Mouse (Mus musculus) MEL (cell line): ENCODE results near the gene Rsf1. TPM values are rescaled to one million over a fixed set of nuclear protein-coding genes. Genes with fewer than 3 reads are reported as not detected.
A peak's percentile ranks its signal among the peaks of the same experiment; 100 is the strongest.

Experiments
- DNase-seq: peaks from one replicate; pipeline ENCODE4 v3.0.0; 2011; ENCODE audit warnings: low read depth, low spot score
- H3K27ac ChIP-seq: 2 replicates; pipeline ENCODE4 v1.5.1; 2012; ENCODE audit warnings: low read depth, mild to moderate bottlenecking, control low read depth, low read length, moderate library complexity; ENCODE audit not compliant: control insufficient read depth
- H3K27me3 ChIP-seq, 2 experiments: fragments of 150-350 bp in 1 of 2; sonication (generic) in 1 of 2; 2 replicates each; pipeline ENCODE4 v1.6.1; 2012; ENCODE audit warnings: low read length in 2 of 2, mild to moderate bottlenecking in 2 of 2, improper control_type of control experiment in 1 of 2, moderate library complexity in 1 of 2; ENCODE audit not compliant: insufficient read depth in 2 of 2, control insufficient read depth in 1 of 2
- H3K36me3 ChIP-seq, 2 experiments: 2 replicates each; pipeline ENCODE4 v1.6.1; 2012 to 2014; ENCODE audit warnings: low read length in 2 of 2, improper control_type of control experiment in 1 of 2, inconsistent platforms in 1 of 2, mild to moderate bottlenecking in 1 of 2; ENCODE audit not compliant: insufficient read depth in 2 of 2, control insufficient read depth in 1 of 2
- H3K4me1 ChIP-seq, 2 experiments: fragments of 150-350 bp in 1 of 2; sonication (generic) in 1 of 2; 2 replicates each; pipeline ENCODE4 v1.6.1; 2012; ENCODE audit warnings: low read length in 2 of 2, improper control_type of control experiment in 1 of 2, mild to moderate bottlenecking in 1 of 2; ENCODE audit not compliant: insufficient read depth in 2 of 2, control insufficient read depth in 1 of 2
- H3K4me3 ChIP-seq, 2 experiments: fragments of 150-350 bp in 1 of 2; sonication (generic) in 1 of 2; 2 replicates each; pipeline ENCODE4 v1.5.1; 2012; ENCODE audit warnings: low read depth in 2 of 2, low read length in 2 of 2, mild to moderate bottlenecking in 2 of 2, moderate library complexity in 2 of 2, control low read depth in 1 of 2, improper control_type of control experiment in 1 of 2; ENCODE audit not compliant: control insufficient read depth in 1 of 2, insufficient read depth in 1 of 2
- H3K79me2 ChIP-seq: 2 replicates; pipeline ENCODE4 v1.6.1; 2012; ENCODE audit warnings: mild to moderate bottlenecking, low read length, moderate library complexity; ENCODE audit not compliant: control insufficient read depth, poor library complexity, insufficient read depth
- H3K9ac ChIP-seq: 2 replicates; pipeline ENCODE4 v1.6.1; 2012; ENCODE audit warnings: low read depth, mild to moderate bottlenecking, control low read depth, low read length, moderate library complexity; ENCODE audit not compliant: control insufficient read depth, poor library complexity, severe bottlenecking
- H3K9me3 ChIP-seq: fragments of 150-350 bp; sonication (generic); replicated peaks from 2 replicates; pipeline ENCODE4 v1.6.1; 2012; ENCODE audit warnings: mild to moderate bottlenecking, low read length, improper control_type of control experiment, moderate library complexity; ENCODE audit not compliant: insufficient read depth
- BHLHE40 ChIP-seq: IDR thresholded peaks from 2 replicates; pipeline ENCODE4 v1.6.1; 2012; ENCODE audit warnings: low read depth, mild to moderate bottlenecking, inconsistent platforms, low read length, improper control_type of control experiment, borderline replicate concordance
- CHD2 ChIP-seq: IDR thresholded peaks from 2 replicates; pipeline ENCODE4 v1.6.1; 2011; ENCODE audit warnings: low read length, improper control_type of control experiment
- CTCF ChIP-seq, 3 experiments: IDR thresholded peaks in 2 of 3; conservative IDR thresholded peaks in 1 of 3; 2 replicates each; pipeline ENCODE4 v1.5.1; 2011 to 2012; ENCODE audit warnings: low read length in 3 of 3, low read depth in 2 of 3, mild to moderate bottlenecking in 2 of 3, improper control_type of control experiment in 1 of 3, inconsistent platforms in 1 of 3, mixed read lengths in 1 of 3, moderate library complexity in 1 of 3; ENCODE audit not compliant: control insufficient read depth in 1 of 3, insufficient read depth in 1 of 3, poor library complexity in 1 of 3, severe bottlenecking in 1 of 3
- E2F4 ChIP-seq: IDR thresholded peaks from 2 replicates; pipeline ENCODE4 v1.6.1; 2011; ENCODE audit warnings: low read depth, low read length, improper control_type of control experiment, borderline replicate concordance
- EP300 ChIP-seq, 2 experiments: IDR thresholded peaks; 2 replicates each; pipeline ENCODE4 v1.6.1; 2011; ENCODE audit warnings: improper control_type of control experiment in 2 of 2, low read length in 2 of 2, low read depth in 1 of 2, mild to moderate bottlenecking in 1 of 2
- GATA1 ChIP-seq: IDR thresholded peaks from 2 replicates; pipeline ENCODE4 v1.6.1; 2011; ENCODE audit warnings: low read depth, low read length, improper control_type of control experiment
- JUND ChIP-seq: IDR thresholded peaks from 2 replicates; pipeline ENCODE4 v1.6.1; 2011; ENCODE audit warnings: low read depth, mild to moderate bottlenecking, improper control_type of control experiment, low read length
- MAFK ChIP-seq: IDR thresholded peaks from 2 replicates; pipeline ENCODE4 v1.6.1; 2011; ENCODE audit warnings: low read depth, mild to moderate bottlenecking, low read length, improper control_type of control experiment, borderline replicate concordance
- MAX ChIP-seq: IDR thresholded peaks from 2 replicates; pipeline ENCODE4 v1.6.1; 2011; ENCODE audit warnings: low read length, improper control_type of control experiment
- MXI1 ChIP-seq: IDR thresholded peaks from 2 replicates; pipeline ENCODE4 v1.6.1; 2011; ENCODE audit warnings: mild to moderate bottlenecking, low read depth, low read length, improper control_type of control experiment
- MYB ChIP-seq: IDR thresholded peaks from 2 replicates; pipeline ENCODE4 v1.6.1; 2011; ENCODE audit warnings: mild to moderate bottlenecking, low read depth, low read length, improper control_type of control experiment
- MYC ChIP-seq: IDR thresholded peaks from 2 replicates; pipeline ENCODE4 v1.6.1; 2011; ENCODE audit warnings: low read depth, mild to moderate bottlenecking, low read length, improper control_type of control experiment, moderate library complexity
- POLR2AphosphoS2 ChIP-seq: IDR thresholded peaks from 2 replicates; pipeline ENCODE4 v1.6.1; 2011; ENCODE audit warnings: low read length, improper control_type of control experiment
- SMC3 ChIP-seq: IDR thresholded peaks from 2 replicates; pipeline ENCODE4 v1.6.1; 2011; ENCODE audit warnings: low read depth, low read length, improper control_type of control experiment
- TAL1 ChIP-seq: IDR thresholded peaks from 2 replicates; pipeline ENCODE4 v1.6.1; 2012; ENCODE audit warnings: mild to moderate bottlenecking, inconsistent platforms, low read length, moderate library complexity, mixed read lengths
- TCF12 ChIP-seq: IDR thresholded peaks from 2 replicates; pipeline ENCODE4 v1.6.1; 2014; ENCODE audit warnings: low read depth, mild to moderate bottlenecking, inconsistent platforms, low read length, improper control_type of control experiment, moderate library complexity
- USF1 ChIP-seq: IDR thresholded peaks from 2 replicates; pipeline ENCODE4 v1.6.1; 2014; ENCODE audit warnings: low read depth, mild to moderate bottlenecking, inconsistent platforms, low read length, improper control_type of control experiment, moderate library complexity
- USF2 ChIP-seq, 2 experiments: IDR thresholded peaks; 2 replicates each; pipeline ENCODE4 v1.6.1; 2011 to 2012; ENCODE audit warnings: improper control_type of control experiment in 2 of 2, low read length in 2 of 2, borderline replicate concordance in 1 of 2, inconsistent platforms in 1 of 2, low read depth in 1 of 2, mild to moderate bottlenecking in 1 of 2; ENCODE audit not compliant: insufficient read depth in 1 of 2
- ZKSCAN1 ChIP-seq: IDR thresholded peaks from 2 replicates; pipeline ENCODE4 v1.6.1; 2012; ENCODE audit warnings: low read depth, mild to moderate bottlenecking, inconsistent platforms, low read length, improper control_type of control experiment, moderate library complexity
- polyA plus RNA-seq, 2 experiments: library from polyadenylated mRNA; stranded (reverse) in 1 of 2; unstranded in 1 of 2; fragments of >175 nt in 1 of 2; fragments of >200 nt in 1 of 2; gene quantifications; 2 replicates each; pipeline versions ENCODE4 v1.2.1 to v1.2.4; 2012; ENCODE audit warnings: low replicate concordance in 2 of 2, low read depth in 1 of 2; ENCODE audit not compliant: insufficient read length in 2 of 2, insufficient read depth in 1 of 2, missing spikeins in 1 of 2
- total RNA-seq: library from RNA; depleted of rRNA; stranded (reverse); fragments of 300-350 nt; gene quantifications from 2 replicates; pipeline ENCODE4 v1.2.3, GENCODE M21; 2012; rRNA removed

Rsf1 gene
- total and polyA plus RNA-seq, 3 experiments: 12.7 to 17.4 TPM; not detected in 1

DNA sequence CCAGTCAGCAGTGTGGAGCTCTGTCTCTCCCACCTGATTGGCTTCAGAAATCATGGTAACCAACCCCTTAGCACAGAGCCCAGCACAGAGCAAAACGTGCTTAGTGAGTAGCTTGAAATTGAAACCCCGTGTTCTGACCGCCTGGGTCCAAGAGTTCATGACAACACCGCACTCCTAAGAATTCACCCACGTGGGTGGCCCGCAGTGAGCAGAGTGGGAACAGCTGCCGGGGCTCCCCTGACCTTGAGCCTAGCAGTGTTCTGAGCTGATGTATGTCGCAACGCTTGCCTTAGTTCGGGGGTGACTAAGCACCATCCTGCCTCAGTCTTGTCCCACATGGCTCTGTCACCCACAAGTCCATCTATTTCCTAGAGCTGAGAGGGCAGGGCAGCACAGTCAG, 161.3 kb downstream of the Rsf1 start:
- DNase-seq: no peak
- no peak overlapping the region for H3K9ac ChIP-seq
- H3K27me3 ChIP-seq: no peaks in the 10 kb centered on the region
- H3K4me3 ChIP-seq: no peak overlapping the region
- H3K9me3 ChIP-seq: no peaks in the 10 kb centered on the region
- H3K79me2 ChIP-seq: peaks cover 4% of the 10 kb centered on the region; the same call in 1 of the 2 replicates
- TF ChIP-seq MYB: no peak
- TF ChIP-seq USF2 (IDR thresholded peaks at IDR 0.05; ENCODE audit: borderline replicate concordance in 1 of 2, insufficient read depth in 1 of 2, low read depth in 1 of 2, low read length in 2 of 2): no peak
- TF ChIP-seq MYC: no peak
- no peak for TF ChIP-seq POLR2AphosphoS2
- TF ChIP-seq TCF12: no peak
- no peak for TF ChIP-seq ZKSCAN1
- TF ChIP-seq CHD2: no peak
- TF ChIP-seq JUND: no peak
- no peak for TF ChIP-seq E2F4
- no peak for TF ChIP-seq USF1
- TF ChIP-seq MAFK: no peak
- TF ChIP-seq SMC3: no peak
- TF ChIP-seq TAL1: no peak
- H3K27ac ChIP-seq: no peak overlapping the region
- H3K36me3 ChIP-seq: peaks cover 0 to 12% of the 10 kb centered on the region in 2 experiments; a peak in 2 of 4 replicates
- H3K4me1 ChIP-seq: peaks cover 6 to 27% of the 10 kb centered on the region in 2 experiments

GRCm38 (mm10) chr7:97741756-97742291, 162.1 kb downstream of the Rsf1 start:
- Histone ChIP-seq H3K4me1 (peaks cover 8 to 27% of the 10 kb centered on the region in 2 experiments), H3K79me2 (peaks cover 4% of the 10 kb centered on the region; the same call in 1 of the 2 replicates), H3K9ac (no peak overlapping the region), H3K36me3 (peaks cover 0 to 12% of the 10 kb centered on the region in 2 experiments; a peak in 2 of 4 replicates), H3K27ac (no peak overlapping the region), H3K27me3 (no peaks in the 10 kb centered on the region), H3K4me3 (no peak overlapping the region), H3K9me3 (no peaks in the 10 kb centered on the region)
- TF ChIP-seq MXI1: no peak
- TF ChIP-seq MAX: 0 out of 2 replicates have a peak, but pooled peaks have one; percentile 8
- peak; percentile 71 for TF ChIP-seq GATA1
- peak in 1 of 3 experiments; percentile 33; a peak in 2 of 6 replicates for TF ChIP-seq CTCF (IDR thresholded peaks at IDR 0.05 in 2 of 3, conservative IDR thresholded peaks at IDR 0.05 in 1 of 3; ENCODE audit: control insufficient read depth in 1 of 3, insufficient read depth in 1 of 3, low read depth in 2 of 3, low read length in 3 of 3, poor library complexity in 1 of 3, severe bottlenecking in 1 of 3)
- no peak for TF ChIP-seq CHD2
- TF ChIP-seq TCF12: peak; percentile 67
- TF ChIP-seq MYC: 0 out of 2 replicates have a peak, but pooled peaks have one; percentile 17
- TF ChIP-seq BHLHE40: 0 out of 2 replicates have a peak, but pooled peaks have one; percentile 7
- TF ChIP-seq TAL1: peak; percentile 70
- peak; percentile 52 to 67 for TF ChIP-seq EP300 (IDR thresholded peaks at IDR 0.05; ENCODE audit: low read depth in 1 of 2, low read length in 2 of 2)
- peak; percentile 72 for DNase-seq

Other genes starting within 250 kb of the Rsf1 start
- gene Usp35, start 247.9 kb upstream of the Rsf1 start, total RNA-seq: 0.49 and 0.58 TPM in 2 replicates
- 1 to 10 TPM in 1 of 2 experiments, not detected in 1; 2.2 TPM for gene Usp35, start 247.9 kb upstream of the Rsf1 start, polyA plus RNA-seq
- 0.23 and 0.36 TPM in 2 replicates for gene Kctd21, start 247.6 kb upstream of the Rsf1 start, total RNA-seq
- gene Kctd21, start 247.6 kb upstream of the Rsf1 start, polyA plus RNA-seq: 1 to 10 TPM in 1 of 2 experiments, not detected in 1; 1.2 TPM
- gene Alg8, start 208.3 kb upstream of the Rsf1 start, total RNA-seq: 8.9 and 9.1 TPM in 2 replicates
- 10 to 100 TPM in 1 of 2 experiments, not detected in 1; 29.0 TPM for gene Alg8, start 208.3 kb upstream of the Rsf1 start, polyA plus RNA-seq
- 250 and 280 TPM in 2 replicates for gene Ndufc2, start 179.9 kb upstream of the Rsf1 start, total RNA-seq
- 100 to 1,000 TPM in 1 of 2 experiments, not detected in 1; 242 TPM for gene Ndufc2, start 179.9 kb upstream of the Rsf1 start, polyA plus RNA-seq
- gene Thrsp, start 162.2 kb upstream of the Rsf1 start, total RNA-seq: not detected in 2 replicates
- gene Thrsp, start 162.2 kb upstream of the Rsf1 start, polyA plus RNA-seq: under 1 TPM in 1 of 2 experiments, not detected in 1; 0.06 TPM
- 0.56 and 0.58 TPM in 2 replicates for gene Kctd14, start 128.6 kb upstream of the Rsf1 start, total RNA-seq
- under 1 TPM in 1 of 2 experiments, not detected in 1; 0.77 TPM for gene Kctd14, start 128.6 kb upstream of the Rsf1 start, polyA plus RNA-seq
- 52.9 and 53.7 TPM in 2 replicates for gene Ints4, start 98.9 kb upstream of the Rsf1 start, total RNA-seq
- 10 to 100 TPM in 1 of 2 experiments, not detected in 1; 73.9 TPM for gene Ints4, start 98.9 kb upstream of the Rsf1 start, polyA plus RNA-seq
- gene Aamdc, start 392 bp upstream of the Rsf1 start, total RNA-seq: 12.4 and 20.2 TPM in 2 replicates
- gene Aamdc, start 392 bp upstream of the Rsf1 start, polyA plus RNA-seq: 10 to 100 TPM in 1 of 2 experiments, not detected in 1; 16.6 TPM
- 140 and 141 TPM in 2 replicates for gene Clns1a, start 116.7 kb downstream of the Rsf1 start, total RNA-seq
- 100 to 1,000 TPM; 119 to 130 TPM for gene Clns1a, start 116.7 kb downstream of the Rsf1 start, polyA plus RNA-seq
- gene Aqp11, start 158.4 kb downstream of the Rsf1 start, total RNA-seq: 0.65 and 0.89 TPM in 2 replicates
- gene Aqp11, start 158.4 kb downstream of the Rsf1 start, polyA plus RNA-seq: 1 to 10 TPM in 1 of 2 experiments, not detected in 1; 3.9 TPM
- 2.5 and 2.8 TPM in 2 replicates for gene Pak1, start 208.7 kb downstream of the Rsf1 start, total RNA-seq
- gene Pak1, start 208.7 kb downstream of the Rsf1 start, polyA plus RNA-seq: 1 to 10 TPM in 1 of 2 experiments, not detected in 1; 6.7 TPM